Mouse (Mus musculus) kidney, adult 2 months (tissue): Measurements from ENCODE around the gene Sco2.

ENCODE experiments used
- CTCF ChIP-seq: fragments of 200-500 bp; conservative IDR thresholded peaks from 2 replicates; pipeline ENCODE4 v1.5.1; 2011; ENCODE audit warnings: low read depth, mild to moderate bottlenecking, control low read depth, low read length, moderate library complexity, mixed read lengths; ENCODE audit not compliant: insufficient read depth, insufficient read length
- POLR2A ChIP-seq: fragments of 200-500 bp; IDR thresholded peaks from one replicate; pipeline ENCODE4 v1.6.1; 2011; ENCODE audit warnings: low read depth, low read length, control low read depth

DNA sequence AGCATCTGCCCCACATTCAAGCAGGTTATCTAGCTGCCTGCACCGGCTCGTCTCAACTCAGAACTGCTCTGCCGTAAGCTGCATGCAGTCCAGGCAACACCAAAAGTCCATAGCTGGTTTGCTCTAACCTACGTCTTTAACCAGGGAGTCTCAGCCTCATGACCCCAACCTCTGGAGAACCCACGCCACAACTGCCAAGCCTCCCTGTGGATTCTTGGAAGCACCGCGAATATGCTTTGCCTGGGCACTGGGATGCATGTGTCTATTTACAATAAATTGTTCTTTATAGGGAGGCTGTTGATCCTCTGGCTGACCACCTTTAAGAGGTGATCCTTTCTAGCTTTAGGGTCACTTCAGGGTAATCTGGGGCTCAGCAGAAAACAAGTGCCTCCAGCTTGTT is 1.1 kb downstream of the Sco2 start:
- TF ChIP-seq CTCF, result no peak
- no peak for TF ChIP-seq POLR2A
